Mouse (Mus musculus): ENCODE data around the gene Tpm3. TPM values are rescaled to one million over a fixed set of nuclear protein-coding genes. Genes with fewer than 3 reads are reported as not detected.

Gene Tpm3
- polyA plus RNA-seq, 1 experiment from 2014 or later: 496 TPM

GRCm38 (mm10) chr3:90085281-90085680 is 12.8 kb downstream of the Tpm3 start:
- no peak overlapping the region for H3K4me2 ChIP-seq
- no peak overlapping the region for H3K27ac ChIP-seq
- H3K27me3 ChIP-seq: no peaks in the 10 kb centered on the region
- ATAC-seq (ENCODE audit: insufficient number of reproducible peaks, insufficient read depth, low FRiP score, low TSS enrichment, low read depth): no peak
- no peak overlapping the region for H3K4me3 ChIP-seq
- H3K4me1 ChIP-seq: peaks cover 46% of the 10 kb centered on the region
- H3K36me3 ChIP-seq: peaks cover 43% of the 10 kb centered on the region
- H3K9me3 ChIP-seq: no peaks in the 10 kb centered on the region
- no peak overlapping the region for H3K9ac ChIP-seq
- 85% methylated on average over 6 of the region's 6 CpGs for WGBS

GRCm38 (mm10) chr3:90086068-90086467 is 13.6 kb downstream of the Tpm3 start:
- Histone ChIP-seq H3K9me3 (no peaks in the 10 kb centered on the region), H3K4me3 (no peak overlapping the region), H3K4me1 (peaks cover 43% of the 10 kb centered on the region), H3K4me2 (no peak overlapping the region), H3K36me3 (peaks cover 51% of the 10 kb centered on the region), H3K9ac (no peak overlapping the region), H3K27me3 (no peaks in the 10 kb centered on the region), H3K27ac (no peak overlapping the region)
- WGBS: 93% methylated on average over 5 of the region's 5 CpGs
- ATAC-seq (ENCODE audit: insufficient number of reproducible peaks, insufficient read depth, low FRiP score, low TSS enrichment, low read depth): no peak

GRCm38 (mm10) chr3:90088617-90089016 is 16.2 kb downstream of the Tpm3 start:
- Histone ChIP-seq H3K4me1 (peaks cover 18% of the 10 kb centered on the region), H3K36me3 (peaks cover 76% of the 10 kb centered on the region), H3K4me3 (no peak overlapping the region), H3K27ac (no peak overlapping the region), H3K9me3 (no peaks in the 10 kb centered on the region), H3K4me2 (no peak overlapping the region), H3K27me3 (no peaks in the 10 kb centered on the region), H3K9ac (no peak overlapping the region)
- WGBS: 100% methylated on average over 2 of the region's 2 CpGs
- ATAC-seq (ENCODE audit: insufficient number of reproducible peaks, insufficient read depth, low FRiP score, low TSS enrichment, low read depth): no peak

GRCm38 (mm10) chr3:90090892-90091291 is 18.4 kb downstream of the Tpm3 start:
- 85% methylated on average over 6 of the region's 6 CpGs for WGBS
- no peak for ATAC-seq (ENCODE audit: insufficient number of reproducible peaks, insufficient read depth, low FRiP score, low TSS enrichment, low read depth)
- H3K27me3 ChIP-seq: no peaks in the 10 kb centered on the region

GRCm38 (mm10) chr3:90094453-90094852 is 22.0 kb downstream of the Tpm3 start:
- Histone ChIP-seq H3K4me3 (no peak overlapping the region), H3K27ac (no peak overlapping the region)
- WGBS: 91% methylated on average over 3 of the region's 3 CpGs

More at GRCm38 (mm10) chr3:90090892-90091291, 18.4 kb downstream of the Tpm3 start:
- peaks cover 99% of the 10 kb centered on the region for H3K36me3 ChIP-seq
- no peaks in the 10 kb centered on the region for H3K4me1 ChIP-seq
- no peak overlapping the region for H3K4me3 ChIP-seq
- no peak overlapping the region for H3K9ac ChIP-seq
- H3K9me3 ChIP-seq: no peaks in the 10 kb centered on the region
- H3K4me2 ChIP-seq: no peak overlapping the region
- H3K27ac ChIP-seq: no peak overlapping the region

GRCm38 (mm10) chr3:90097928-90098327 is 25.5 kb downstream of the Tpm3 start:
- no peak overlapping the region for H3K9ac ChIP-seq
- H3K36me3 ChIP-seq: peaks cover 75% of the 10 kb centered on the region
- H3K27ac ChIP-seq: no peak overlapping the region
- WGBS: 85% methylated on average over 5 of the region's 5 CpGs
- H3K9me3 ChIP-seq: no peaks in the 10 kb centered on the region
- no peak overlapping the region for H3K4me2 ChIP-seq
- ATAC-seq (ENCODE audit: insufficient number of reproducible peaks, insufficient read depth, low FRiP score, low TSS enrichment, low read depth): no peak
- H3K4me3 ChIP-seq: no peak overlapping the region
- no peaks in the 10 kb centered on the region for H3K27me3 ChIP-seq
- no peaks in the 10 kb centered on the region for H3K4me1 ChIP-seq

More at GRCm38 (mm10) chr3:90094453-90094852, 22.0 kb downstream of the Tpm3 start:
- Histone ChIP-seq H3K9me3 (no peaks in the 10 kb centered on the region), H3K4me1 (no peaks in the 10 kb centered on the region), H3K27me3 (no peaks in the 10 kb centered on the region), H3K36me3 (peaks cover 91% of the 10 kb centered on the region), H3K4me2 (no peak overlapping the region), H3K9ac (no peak overlapping the region)
- no peak for ATAC-seq (ENCODE audit: insufficient number of reproducible peaks, insufficient read depth, low FRiP score, low TSS enrichment, low read depth)

GRCm38 (mm10) chr3:90101010-90101409 is 28.6 kb downstream of the Tpm3 start:
- no peak overlapping the region for H3K9ac ChIP-seq
- no peaks in the 10 kb centered on the region for H3K9me3 ChIP-seq
- H3K4me3 ChIP-seq: no peak overlapping the region
- ATAC-seq (ENCODE audit: insufficient number of reproducible peaks, insufficient read depth, low FRiP score, low TSS enrichment, low read depth): no peak
- H3K4me1 ChIP-seq: no peaks in the 10 kb centered on the region
- 93% methylated on average over 3 of the region's 3 CpGs for WGBS
- no peak overlapping the region for H3K27ac ChIP-seq
- H3K4me2 ChIP-seq: no peak overlapping the region
- H3K36me3 ChIP-seq: peaks cover 44% of the 10 kb centered on the region
- H3K27me3 ChIP-seq: no peaks in the 10 kb centered on the region

GRCm38 (mm10) chr3:90101673-90102072 is 29.2 kb downstream of the Tpm3 start:
- H3K36me3 ChIP-seq: peaks cover 40% of the 10 kb centered on the region
- ATAC-seq (ENCODE audit: insufficient number of reproducible peaks, insufficient read depth, low FRiP score, low TSS enrichment, low read depth): no peak
- H3K27me3 ChIP-seq: no peaks in the 10 kb centered on the region
- no peaks in the 10 kb centered on the region for H3K9me3 ChIP-seq
- no peak overlapping the region for H3K27ac ChIP-seq
- H3K4me3 ChIP-seq: no peak overlapping the region
- no peaks in the 10 kb centered on the region for H3K4me1 ChIP-seq
- WGBS: 94% methylated on average over 2 of the region's 2 CpGs
- no peak overlapping the region for H3K4me2 ChIP-seq
- no peak overlapping the region for H3K9ac ChIP-seq

- Histone ChIP-seq H3K9me3 (no peaks in the 10 kb centered on the region), H3K9ac (no peak overlapping the region), H3K36me3 (peaks cover 40% of the 10 kb centered on the region), H3K27ac (no peak overlapping the region), H3K4me2 (no peak overlapping the region), H3K27me3 (no peaks in the 10 kb centered on the region), H3K4me3 (no peak overlapping the region), H3K4me1 (no peaks in the 10 kb centered on the region)
- no peak for ATAC-seq (ENCODE audit: insufficient number of reproducible peaks, insufficient read depth, low FRiP score, low TSS enrichment, low read depth)
- WGBS: 72% methylated on average over 2 of the region's 2 CpGs
Observed at GRCm38 (mm10) chr3:90102239-90102638, 29.8 kb downstream of the Tpm3 start.

GRCm38 (mm10) chr3:90103176-90103575 is 30.7 kb downstream of the Tpm3 start:
- H3K4me1 ChIP-seq: no peaks in the 10 kb centered on the region
- no peak overlapping the region for H3K27ac ChIP-seq
- H3K9me3 ChIP-seq: no peaks in the 10 kb centered on the region
- 89% methylated on average over 2 of the region's 2 CpGs for WGBS
- H3K4me2 ChIP-seq: no peak overlapping the region
- no peak overlapping the region for H3K9ac ChIP-seq
- H3K27me3 ChIP-seq: no peaks in the 10 kb centered on the region
- no peak for ATAC-seq (ENCODE audit: insufficient number of reproducible peaks, insufficient read depth, low FRiP score, low TSS enrichment, low read depth)
- H3K36me3 ChIP-seq: peaks cover 31% of the 10 kb centered on the region
- H3K4me3 ChIP-seq: no peak overlapping the region

GRCm38 (mm10) chr3:90103938-90104337 is 31.5 kb downstream of the Tpm3 start, which contains the start of gene Nup210l:
Gene Nup210l (plus strand): TSS chr3:90104132.
- Histone ChIP-seq H3K4me1 (no peaks in the 10 kb centered on the region), H3K9me3 (no peaks in the 10 kb centered on the region), H3K9ac (no peak within 1 kb of the TSS), H3K27me3 (no peaks in the 10 kb centered on the region), H3K36me3 (peaks cover 24% of the 10 kb centered on the region), H3K4me2 (no peak within 1 kb of the TSS), H3K27ac (no peak within 1 kb of the TSS), H3K4me3 (no peak within 1 kb of the TSS)
- no peak for ATAC-seq (ENCODE audit: insufficient number of reproducible peaks, insufficient read depth, low FRiP score, low TSS enrichment, low read depth)
- 86% methylated on average over 13 of the region's 13 CpGs for WGBS

- H3K27me3 ChIP-seq: no peaks in the 10 kb centered on the region
- no peak overlapping the region for H3K9ac ChIP-seq
- ATAC-seq (ENCODE audit: insufficient number of reproducible peaks, insufficient read depth, low FRiP score, low TSS enrichment, low read depth): no peak
- H3K4me1 ChIP-seq: no peaks in the 10 kb centered on the region
- no peak overlapping the region for H3K4me3 ChIP-seq
- no peak overlapping the region for H3K27ac ChIP-seq
- H3K36me3 ChIP-seq: no peaks in the 10 kb centered on the region
- H3K9me3 ChIP-seq: no peaks in the 10 kb centered on the region
- no peak overlapping the region for H3K4me2 ChIP-seq
- WGBS: 83% methylated on average over 2 of the region's 2 CpGs
Observed at GRCm38 (mm10) chr3:90111706-90112105, 39.3 kb downstream of the Tpm3 start.

- H3K27me3 ChIP-seq: no peaks in the 10 kb centered on the region
- 85% methylated on average over 2 of the region's 2 CpGs for WGBS
- H3K9ac ChIP-seq: no peak overlapping the region
- no peaks in the 10 kb centered on the region for H3K4me1 ChIP-seq
- ATAC-seq (ENCODE audit: insufficient number of reproducible peaks, insufficient read depth, low FRiP score, low TSS enrichment, low read depth): no peak
- no peaks in the 10 kb centered on the region for H3K9me3 ChIP-seq
- no peak overlapping the region for H3K4me3 ChIP-seq
- H3K4me2 ChIP-seq: no peak overlapping the region
- H3K27ac ChIP-seq: no peak overlapping the region
- H3K36me3 ChIP-seq: no peaks in the 10 kb centered on the region
Observed at GRCm38 (mm10) chr3:90114342-90114741, 41.9 kb downstream of the Tpm3 start.

Measured in embryonic facial prominence, embryonic 13.5 days (tissue).